Mouse (Mus musculus): ENCODE measurements at regions not wholly inside any gene's neighbourhood (a gene's known extent, or its start where the extent isn't known, plus 50 kb on each side); places are given as distances from the start of the nearest gene placed in this dataset.

DNA sequence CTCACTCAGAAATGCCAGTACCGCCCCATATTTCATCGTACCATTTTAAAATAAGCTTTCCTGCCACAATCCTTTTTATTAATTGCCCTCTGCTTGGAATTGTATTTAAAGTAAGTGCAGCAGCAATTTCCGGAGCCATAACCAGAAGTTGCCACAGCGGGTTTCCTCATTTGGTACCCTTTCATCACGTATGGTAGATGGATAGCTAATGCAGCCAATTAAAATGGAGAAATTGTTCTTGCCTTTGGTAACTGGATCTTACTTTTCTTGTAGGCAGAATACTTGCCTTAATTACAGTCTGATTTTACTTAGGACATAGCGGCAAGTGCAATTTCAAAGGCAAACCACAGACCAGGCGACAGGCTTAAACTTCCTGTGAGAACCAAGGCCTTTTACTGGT lies 961.8 kb downstream of the Robo2 start:
- no peaks in the 10 kb centered on the region for H3K9me3 ChIP-seq (ENCODE audit: control insufficient read depth, insufficient read depth, low read depth, low read length)
- DNase-seq (ENCODE audit: low read depth, low spot score), result no peak
- no peaks in the 10 kb centered on the region for H3K4me1 ChIP-seq (ENCODE audit: control insufficient read depth in 2 of 2, insufficient read depth in 2 of 2, low read length in 2 of 2, poor library complexity in 1 of 2)
- in situ Hi-C loops (cut with MboI; ENCODE audit: low sequenced_read_pairs in 2 of 2, unreplicated experiment in 2 of 2), result no loop called here
- no peak overlapping the region for H3K4me3 ChIP-seq (ENCODE audit: insufficient read depth in 1 of 2, low read depth in 1 of 2, low read length in 2 of 2, poor library complexity in 1 of 2, severe bottlenecking in 1 of 2)
- H3K27ac ChIP-seq (ENCODE audit: insufficient read depth, low read depth, low read length, poor library complexity, severe bottlenecking), result no peak overlapping the region
- TF ChIP-seq ZC3H11A (IDR thresholded peaks at IDR 0.05; ENCODE audit: borderline replicate concordance, low read depth, low read length), result no peak
- TF ChIP-seq HCFC1 (IDR thresholded peaks at IDR 0.05; ENCODE audit: borderline replicate concordance, insufficient read depth, low read length), result no peak
- no peak for TF ChIP-seq CHD2 (IDR thresholded peaks at IDR 0.05; ENCODE audit: low read depth, low read length)
- no peak for TF ChIP-seq MAFK (IDR thresholded peaks at IDR 0.05; ENCODE audit: insufficient read depth, low read depth, low read length)
- TF ChIP-seq ZNF384 (IDR thresholded peaks at IDR 0.05; ENCODE audit: low read depth, low read length), result no peak
- no peaks in the 10 kb centered on the region for H3K36me3 ChIP-seq (ENCODE audit: control insufficient read depth, insufficient read depth, low read length, poor library complexity, severe bottlenecking)
- no peak overlapping the region for H3K9ac ChIP-seq (ENCODE audit: insufficient read depth, low read depth, low read length, poor library complexity, severe bottlenecking)

DNA sequence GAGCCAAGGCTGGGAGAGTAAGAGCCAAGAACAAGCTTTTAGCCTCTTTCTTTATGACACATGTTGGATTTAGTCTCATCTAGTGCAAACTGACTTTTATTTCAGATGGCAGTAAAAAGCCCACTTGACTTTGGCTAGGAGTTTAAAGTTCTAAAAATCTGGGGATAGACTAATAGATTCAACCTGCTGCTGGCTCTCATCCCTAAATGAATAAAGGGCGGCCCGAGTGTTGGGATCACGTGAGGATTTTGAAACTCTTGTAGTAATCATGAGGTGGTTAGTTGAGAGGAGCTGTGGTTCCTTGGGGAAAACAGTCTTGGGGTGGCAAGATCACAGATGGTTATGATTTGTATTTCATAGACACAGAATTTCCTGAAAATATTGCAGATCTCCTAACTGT lies 975.9 kb downstream of the Robo2 start:
- Histone ChIP-seq H3K9ac (ENCODE audit: insufficient read depth, low read depth, low read length, poor library complexity, severe bottlenecking) (no peak overlapping the region), H3K36me3 (ENCODE audit: control insufficient read depth, insufficient read depth, low read length, poor library complexity, severe bottlenecking) (no peaks in the 10 kb centered on the region), H3K4me1 (ENCODE audit: control insufficient read depth in 2 of 2, insufficient read depth in 2 of 2, low read length in 2 of 2, poor library complexity in 1 of 2) (no peaks in the 10 kb centered on the region), H3K4me3 (ENCODE audit: insufficient read depth in 1 of 2, low read depth in 1 of 2, low read length in 2 of 2, poor library complexity in 1 of 2, severe bottlenecking in 1 of 2) (no peak overlapping the region), H3K27ac (ENCODE audit: insufficient read depth, low read depth, low read length, poor library complexity, severe bottlenecking) (no peak overlapping the region), H3K9me3 (ENCODE audit: control insufficient read depth, insufficient read depth, low read depth, low read length) (no peaks in the 10 kb centered on the region)
- no peak for DNase-seq (ENCODE audit: low read depth, low spot score)
- in situ Hi-C loops (cut with MboI; ENCODE audit: low sequenced_read_pairs in 2 of 2, unreplicated experiment in 2 of 2), result no loop called here
- TF ChIP-seq ZC3H11A (IDR thresholded peaks at IDR 0.05; ENCODE audit: borderline replicate concordance, low read depth, low read length) (no peak), MAFK (IDR thresholded peaks at IDR 0.05; ENCODE audit: insufficient read depth, low read depth, low read length) (no peak), HCFC1 (IDR thresholded peaks at IDR 0.05; ENCODE audit: borderline replicate concordance, insufficient read depth, low read length) (no peak), ZNF384 (IDR thresholded peaks at IDR 0.05; ENCODE audit: low read depth, low read length) (no peak), CHD2 (IDR thresholded peaks at IDR 0.05; ENCODE audit: low read depth, low read length) (no peak)

DNA sequence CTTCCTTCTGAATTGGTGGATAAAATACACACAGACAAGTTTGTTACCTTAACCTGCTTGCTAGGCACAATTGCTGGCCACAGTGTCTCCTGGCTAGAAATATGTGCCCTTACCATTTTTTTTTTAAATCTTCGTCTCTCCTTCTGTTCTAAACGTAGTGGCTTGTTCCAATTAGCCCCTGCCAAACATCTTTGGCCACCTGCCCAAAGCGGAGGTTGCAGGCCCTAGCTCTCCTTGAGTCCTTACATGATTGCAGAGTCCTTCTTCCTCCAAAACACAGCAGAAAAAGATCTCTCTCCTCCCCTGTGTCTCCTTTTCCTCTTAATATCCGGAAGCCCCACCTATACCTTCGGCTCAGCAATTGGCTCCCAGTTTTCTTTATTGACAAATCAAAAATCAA lies 986.8 kb downstream of the Robo2 start:
- no peak overlapping the region for H3K27ac ChIP-seq (ENCODE audit: insufficient read depth, low read depth, low read length, poor library complexity, severe bottlenecking)
- no peak overlapping the region for H3K4me3 ChIP-seq (ENCODE audit: insufficient read depth in 1 of 2, low read depth in 1 of 2, low read length in 2 of 2, poor library complexity in 1 of 2, severe bottlenecking in 1 of 2)
- H3K9ac ChIP-seq (ENCODE audit: insufficient read depth, low read depth, low read length, poor library complexity, severe bottlenecking), result no peak overlapping the region
- in situ Hi-C loops (cut with MboI; ENCODE audit: low sequenced_read_pairs in 2 of 2, unreplicated experiment in 2 of 2), result no loop called here
- H3K9me3 ChIP-seq (ENCODE audit: control insufficient read depth, insufficient read depth, low read depth, low read length), result no peaks in the 10 kb centered on the region
- H3K36me3 ChIP-seq (ENCODE audit: control insufficient read depth, insufficient read depth, low read length, poor library complexity, severe bottlenecking), result no peaks in the 10 kb centered on the region
- DNase-seq (ENCODE audit: low read depth, low spot score), result no peak
- no peak for TF ChIP-seq MAFK (IDR thresholded peaks at IDR 0.05; ENCODE audit: insufficient read depth, low read depth, low read length)
- TF ChIP-seq CHD2 (IDR thresholded peaks at IDR 0.05; ENCODE audit: low read depth, low read length), result no peak
- no peak for TF ChIP-seq ZC3H11A (IDR thresholded peaks at IDR 0.05; ENCODE audit: borderline replicate concordance, low read depth, low read length)
- no peak for TF ChIP-seq HCFC1 (IDR thresholded peaks at IDR 0.05; ENCODE audit: borderline replicate concordance, insufficient read depth, low read length)
- TF ChIP-seq ZNF384 (IDR thresholded peaks at IDR 0.05; ENCODE audit: low read depth, low read length), result no peak
- no peaks in the 10 kb centered on the region for H3K4me1 ChIP-seq (ENCODE audit: control insufficient read depth in 2 of 2, insufficient read depth in 2 of 2, low read length in 2 of 2, poor library complexity in 1 of 2)

DNA sequence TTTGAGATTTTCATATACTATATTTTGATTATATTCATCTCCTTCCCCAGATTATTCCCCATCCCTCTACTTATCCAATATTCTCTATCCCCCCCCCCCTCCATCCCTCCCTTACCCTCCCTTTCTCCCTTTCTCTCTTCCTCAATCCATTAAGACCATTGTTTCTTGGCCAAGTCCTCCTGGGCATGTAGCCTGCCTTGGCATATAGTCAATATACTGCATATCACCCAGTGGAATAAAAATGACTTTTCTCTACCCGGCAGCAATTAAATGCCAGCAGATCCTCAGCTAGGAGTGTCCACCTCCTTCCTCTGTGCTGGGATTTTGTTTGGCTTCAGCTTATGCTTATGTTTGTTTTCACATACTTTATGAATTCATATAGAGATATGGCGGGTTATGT lies 987.3 kb downstream of the Robo2 start:
- no peak overlapping the region for H3K27ac ChIP-seq (ENCODE audit: insufficient read depth, low read depth, low read length, poor library complexity, severe bottlenecking)
- H3K4me3 ChIP-seq (ENCODE audit: insufficient read depth in 1 of 2, low read depth in 1 of 2, low read length in 2 of 2, poor library complexity in 1 of 2, severe bottlenecking in 1 of 2), result no peak overlapping the region
- no peak for DNase-seq (ENCODE audit: low read depth, low spot score)
- H3K9me3 ChIP-seq (ENCODE audit: control insufficient read depth, insufficient read depth, low read depth, low read length), result no peaks in the 10 kb centered on the region
- TF ChIP-seq ZC3H11A (IDR thresholded peaks at IDR 0.05; ENCODE audit: borderline replicate concordance, low read depth, low read length), result no peak
- no peak for TF ChIP-seq ZNF384 (IDR thresholded peaks at IDR 0.05; ENCODE audit: low read depth, low read length)
- TF ChIP-seq CHD2 (IDR thresholded peaks at IDR 0.05; ENCODE audit: low read depth, low read length), result no peak
- TF ChIP-seq HCFC1 (IDR thresholded peaks at IDR 0.05; ENCODE audit: borderline replicate concordance, insufficient read depth, low read length), result no peak
- no peak for TF ChIP-seq MAFK (IDR thresholded peaks at IDR 0.05; ENCODE audit: insufficient read depth, low read depth, low read length)
- no peaks in the 10 kb centered on the region for H3K36me3 ChIP-seq (ENCODE audit: control insufficient read depth, insufficient read depth, low read length, poor library complexity, severe bottlenecking)
- in situ Hi-C loops (cut with MboI; ENCODE audit: low sequenced_read_pairs in 2 of 2, unreplicated experiment in 2 of 2), result no loop called here
- H3K9ac ChIP-seq (ENCODE audit: insufficient read depth, low read depth, low read length, poor library complexity, severe bottlenecking), result no peak overlapping the region
- no peaks in the 10 kb centered on the region for H3K4me1 ChIP-seq (ENCODE audit: control insufficient read depth in 2 of 2, insufficient read depth in 2 of 2, low read length in 2 of 2, poor library complexity in 1 of 2)

DNA sequence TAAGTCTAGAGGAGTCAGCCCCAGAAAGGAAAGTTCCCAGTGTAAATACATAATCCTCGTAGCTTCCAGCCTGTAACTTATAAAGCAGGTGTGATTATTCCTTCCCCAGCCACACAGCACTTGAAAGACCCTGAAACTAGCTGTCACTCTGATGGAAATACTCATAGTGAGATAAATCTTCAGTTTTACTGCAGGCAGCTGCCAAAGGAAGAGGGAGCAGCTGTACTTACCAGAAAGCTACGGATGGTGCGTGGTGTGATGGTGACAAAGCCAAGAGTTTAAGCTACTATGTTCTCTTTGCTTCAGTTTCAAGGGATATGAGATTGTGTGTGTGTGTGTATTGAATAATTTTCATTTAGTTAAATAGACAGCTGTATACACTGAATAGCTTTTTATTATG lies 1007.1 kb downstream of the Robo2 start:
- no peak overlapping the region for H3K27ac ChIP-seq (ENCODE audit: insufficient read depth, low read depth, low read length, poor library complexity, severe bottlenecking)
- DNase-seq (ENCODE audit: low read depth, low spot score), result no peak
- H3K9ac ChIP-seq (ENCODE audit: insufficient read depth, low read depth, low read length, poor library complexity, severe bottlenecking), result no peak overlapping the region
- no peak for TF ChIP-seq MAFK (IDR thresholded peaks at IDR 0.05; ENCODE audit: insufficient read depth, low read depth, low read length)
- no peak for TF ChIP-seq HCFC1 (IDR thresholded peaks at IDR 0.05; ENCODE audit: borderline replicate concordance, insufficient read depth, low read length)
- no peak for TF ChIP-seq CHD2 (IDR thresholded peaks at IDR 0.05; ENCODE audit: low read depth, low read length)
- TF ChIP-seq ZNF384 (IDR thresholded peaks at IDR 0.05; ENCODE audit: low read depth, low read length), result no peak
- H3K36me3 ChIP-seq (ENCODE audit: control insufficient read depth, insufficient read depth, low read length, poor library complexity, severe bottlenecking), result no peaks in the 10 kb centered on the region
- H3K4me1 ChIP-seq (ENCODE audit: control insufficient read depth in 2 of 2, insufficient read depth in 2 of 2, low read length in 2 of 2, poor library complexity in 1 of 2), result no peaks in the 10 kb centered on the region
- H3K9me3 ChIP-seq (ENCODE audit: control insufficient read depth, insufficient read depth, low read depth, low read length), result no peaks in the 10 kb centered on the region
- H3K4me3 ChIP-seq (ENCODE audit: insufficient read depth in 1 of 2, low read depth in 1 of 2, low read length in 2 of 2, poor library complexity in 1 of 2, severe bottlenecking in 1 of 2), result no peak overlapping the region
- in situ Hi-C loops (cut with MboI; ENCODE audit: low sequenced_read_pairs in 2 of 2, unreplicated experiment in 2 of 2), result no loop called here

Data from ES-E14 (cell line).